Mouse (Mus musculus): ENCODE results near the gene Ccdc33. TPM values are rescaled to one million over a fixed set of nuclear protein-coding genes. Genes with fewer than 3 reads are reported as not detected.

The Ccdc33 gene
- total RNA-seq, 1 experiment: 0.13 TPM

GRCm38 (mm10) chr9:58045646-58046045, 73.0 kb downstream of the Ccdc33 start:
- TF ChIP-seq MAFK (IDR thresholded peaks at IDR 0.05; ENCODE audit: insufficient read depth, low read depth, low read length) (no peak), ZC3H11A (IDR thresholded peaks at IDR 0.05; ENCODE audit: borderline replicate concordance, low read depth, low read length) (no peak), ZNF384 (IDR thresholded peaks at IDR 0.05; ENCODE audit: low read depth, low read length) (no peak), CHD2 (IDR thresholded peaks at IDR 0.05; ENCODE audit: low read depth, low read length) (no peak), HCFC1 (IDR thresholded peaks at IDR 0.05; ENCODE audit: borderline replicate concordance, insufficient read depth, low read length) (no peak)
- Histone ChIP-seq H3K4me1 (ENCODE audit: control insufficient read depth in 2 of 2, insufficient read depth in 2 of 2, low read length in 2 of 2, poor library complexity in 1 of 2) (peaks cover 4 to 14% of the 10 kb centered on the region in 2 experiments; a peak in 3 of 4 replicates), H3K27ac (ENCODE audit: insufficient read depth, low read depth, low read length, poor library complexity, severe bottlenecking) (no peak overlapping the region), H3K36me3 (ENCODE audit: control insufficient read depth, insufficient read depth, low read length, poor library complexity, severe bottlenecking) (no peaks in the 10 kb centered on the region), H3K9ac (ENCODE audit: insufficient read depth, low read depth, low read length, poor library complexity, severe bottlenecking) (no peak overlapping the region), H3K9me3 (ENCODE audit: control insufficient read depth, insufficient read depth, low read depth, low read length) (no peaks in the 10 kb centered on the region), H3K4me3 (ENCODE audit: insufficient read depth in 1 of 2, low read depth in 1 of 2, low read length in 2 of 2, poor library complexity in 1 of 2, severe bottlenecking in 1 of 2) (no peak overlapping the region)
- DNase-seq (ENCODE audit: low read depth, low spot score): no peak
- in situ Hi-C loops (cut with MboI; ENCODE audit: low sequenced_read_pairs in 2 of 2, unreplicated experiment in 2 of 2): no loop called here

GRCm38 (mm10) chr9:58044828-58045227, 73.8 kb downstream of the Ccdc33 start:
- Histone ChIP-seq H3K4me3 (ENCODE audit: insufficient read depth in 1 of 2, low read depth in 1 of 2, low read length in 2 of 2, poor library complexity in 1 of 2, severe bottlenecking in 1 of 2) (no peak overlapping the region), H3K9me3 (ENCODE audit: control insufficient read depth, insufficient read depth, low read depth, low read length) (no peaks in the 10 kb centered on the region), H3K27ac (ENCODE audit: insufficient read depth, low read depth, low read length, poor library complexity, severe bottlenecking) (no peak overlapping the region), H3K36me3 (ENCODE audit: control insufficient read depth, insufficient read depth, low read length, poor library complexity, severe bottlenecking) (no peaks in the 10 kb centered on the region), H3K4me1 (ENCODE audit: control insufficient read depth in 2 of 2, insufficient read depth in 2 of 2, low read length in 2 of 2, poor library complexity in 1 of 2) (peaks cover 4 to 14% of the 10 kb centered on the region in 2 experiments; a peak in 3 of 4 replicates), H3K9ac (ENCODE audit: insufficient read depth, low read depth, low read length, poor library complexity, severe bottlenecking) (no peak overlapping the region)
- in situ Hi-C loops (cut with MboI; ENCODE audit: low sequenced_read_pairs in 2 of 2, unreplicated experiment in 2 of 2): no loop called here
- no peak for DNase-seq (ENCODE audit: low read depth, low spot score)
- TF ChIP-seq ZC3H11A (IDR thresholded peaks at IDR 0.05; ENCODE audit: borderline replicate concordance, low read depth, low read length): no peak
- TF ChIP-seq HCFC1 (IDR thresholded peaks at IDR 0.05; ENCODE audit: borderline replicate concordance, insufficient read depth, low read length): no peak
- TF ChIP-seq CHD2 (IDR thresholded peaks at IDR 0.05; ENCODE audit: low read depth, low read length): no peak

- Histone ChIP-seq H3K9ac (ENCODE audit: insufficient read depth, low read depth, low read length, poor library complexity, severe bottlenecking) (no peak overlapping the region), H3K36me3 (ENCODE audit: control insufficient read depth, insufficient read depth, low read length, poor library complexity, severe bottlenecking) (no peaks in the 10 kb centered on the region), H3K9me3 (ENCODE audit: control insufficient read depth, insufficient read depth, low read depth, low read length) (no peaks in the 10 kb centered on the region), H3K27ac (ENCODE audit: insufficient read depth, low read depth, low read length, poor library complexity, severe bottlenecking) (no peak overlapping the region), H3K4me3 (ENCODE audit: insufficient read depth in 1 of 2, low read depth in 1 of 2, low read length in 2 of 2, poor library complexity in 1 of 2, severe bottlenecking in 1 of 2) (no peak overlapping the region), H3K4me1 (ENCODE audit: control insufficient read depth in 2 of 2, insufficient read depth in 2 of 2, low read length in 2 of 2, poor library complexity in 1 of 2) (peaks cover 8 to 24% of the 10 kb centered on the region in 2 experiments)
- in situ Hi-C loops (cut with MboI; ENCODE audit: low sequenced_read_pairs in 2 of 2, unreplicated experiment in 2 of 2): no loop called here
- DNase-seq (ENCODE audit: low read depth, low spot score): no peak
- TF ChIP-seq MAFK (IDR thresholded peaks at IDR 0.05; ENCODE audit: insufficient read depth, low read depth, low read length) (no peak), HCFC1 (IDR thresholded peaks at IDR 0.05; ENCODE audit: borderline replicate concordance, insufficient read depth, low read length) (no peak), CHD2 (IDR thresholded peaks at IDR 0.05; ENCODE audit: low read depth, low read length) (no peak), ZNF384 (IDR thresholded peaks at IDR 0.05; ENCODE audit: low read depth, low read length) (no peak), ZC3H11A (IDR thresholded peaks at IDR 0.05; ENCODE audit: borderline replicate concordance, low read depth, low read length) (no peak)
Observed at GRCm38 (mm10) chr9:58043496-58044017, 75.1 kb downstream of the Ccdc33 start.

- DNase-seq (ENCODE audit: low read depth, low spot score): no peak
- TF ChIP-seq CHD2 (IDR thresholded peaks at IDR 0.05; ENCODE audit: low read depth, low read length) (no peak), ZNF384 (IDR thresholded peaks at IDR 0.05; ENCODE audit: low read depth, low read length) (no peak), ZC3H11A (IDR thresholded peaks at IDR 0.05; ENCODE audit: borderline replicate concordance, low read depth, low read length) (no peak), MAFK (IDR thresholded peaks at IDR 0.05; ENCODE audit: insufficient read depth, low read depth, low read length) (no peak), HCFC1 (IDR thresholded peaks at IDR 0.05; ENCODE audit: borderline replicate concordance, insufficient read depth, low read length) (no peak)
Observed at GRCm38 (mm10) chr9:58042391-58042790, 76.2 kb downstream of the Ccdc33 start.

GRCm38 (mm10) chr9:58040977-58041376, 77.6 kb downstream of the Ccdc33 start:
- Histone ChIP-seq H3K9me3 (ENCODE audit: control insufficient read depth, insufficient read depth, low read depth, low read length) (no peaks in the 10 kb centered on the region), H3K27ac (ENCODE audit: insufficient read depth, low read depth, low read length, poor library complexity, severe bottlenecking) (no peak overlapping the region), H3K4me1 (ENCODE audit: control insufficient read depth in 2 of 2, insufficient read depth in 2 of 2, low read length in 2 of 2, poor library complexity in 1 of 2) (peaks cover 8 to 24% of the 10 kb centered on the region in 2 experiments), H3K36me3 (ENCODE audit: control insufficient read depth, insufficient read depth, low read length, poor library complexity, severe bottlenecking) (no peaks in the 10 kb centered on the region), H3K4me3 (ENCODE audit: insufficient read depth in 1 of 2, low read depth in 1 of 2, low read length in 2 of 2, poor library complexity in 1 of 2, severe bottlenecking in 1 of 2) (no peak overlapping the region), H3K9ac (ENCODE audit: insufficient read depth, low read depth, low read length, poor library complexity, severe bottlenecking) (no peak overlapping the region)
- in situ Hi-C loops (cut with MboI; ENCODE audit: low sequenced_read_pairs in 2 of 2, unreplicated experiment in 2 of 2): no loop called here
- no peak for DNase-seq (ENCODE audit: low read depth, low spot score)
- TF ChIP-seq MAFK (IDR thresholded peaks at IDR 0.05; ENCODE audit: insufficient read depth, low read depth, low read length): no peak
- TF ChIP-seq ZC3H11A (IDR thresholded peaks at IDR 0.05; ENCODE audit: borderline replicate concordance, low read depth, low read length): no peak
- TF ChIP-seq CHD2 (IDR thresholded peaks at IDR 0.05; ENCODE audit: low read depth, low read length): no peak
- TF ChIP-seq ZNF384 (IDR thresholded peaks at IDR 0.05; ENCODE audit: low read depth, low read length): no peak
- no peak for TF ChIP-seq HCFC1 (IDR thresholded peaks at IDR 0.05; ENCODE audit: borderline replicate concordance, insufficient read depth, low read length)

More at GRCm38 (mm10) chr9:58042391-58042790, 76.2 kb downstream of the Ccdc33 start:
- in situ Hi-C loops (cut with MboI; ENCODE audit: low sequenced_read_pairs in 2 of 2, unreplicated experiment in 2 of 2): no loop called here
- Histone ChIP-seq H3K9me3 (ENCODE audit: control insufficient read depth, insufficient read depth, low read depth, low read length) (no peaks in the 10 kb centered on the region), H3K4me1 (ENCODE audit: control insufficient read depth in 2 of 2, insufficient read depth in 2 of 2, low read length in 2 of 2, poor library complexity in 1 of 2) (peaks cover 8 to 24% of the 10 kb centered on the region in 2 experiments), H3K27ac (ENCODE audit: insufficient read depth, low read depth, low read length, poor library complexity, severe bottlenecking) (no peak overlapping the region), H3K9ac (ENCODE audit: insufficient read depth, low read depth, low read length, poor library complexity, severe bottlenecking) (no peak overlapping the region), H3K36me3 (ENCODE audit: control insufficient read depth, insufficient read depth, low read length, poor library complexity, severe bottlenecking) (no peaks in the 10 kb centered on the region), H3K4me3 (ENCODE audit: insufficient read depth in 1 of 2, low read depth in 1 of 2, low read length in 2 of 2, poor library complexity in 1 of 2, severe bottlenecking in 1 of 2) (no peak overlapping the region)
